Mouse (Mus musculus) liver, adult 2 months (tissue): ENCODE results near the gene Six1. TPM values are rescaled to one million over a fixed set of nuclear protein-coding genes. Genes with fewer than 3 reads are reported as not detected.
"Not testable (repeated sequence)": the region's sequence is repeated elsewhere in the genome, so short reads cannot be mapped to it uniquely, and the experiment has no call there.

ENCODE experiments used
- DNase-seq: peaks from one replicate; pipeline ENCODE4 v3.0.0-alpha.2; 2011; ENCODE audit warnings: low read depth, low spot score; ENCODE audit errors: extremely low read depth
- H3K27ac ChIP-seq: fragments of 200-500 bp; replicated peaks from 2 replicates; pipeline ENCODE4 v1.5.1; 2012; ENCODE audit warnings: low read depth, mild to moderate bottlenecking, control low read depth, inconsistent platforms, low read length; ENCODE audit not compliant: insufficient read depth
- H3K27me3 ChIP-seq: fragments of 200-500 bp; 2 replicates; pipeline ENCODE4 v1.6.1; 2012; ENCODE audit warnings: mild to moderate bottlenecking, moderate library complexity, low read length, inconsistent platforms; ENCODE audit not compliant: control insufficient read depth, insufficient read depth
- H3K36me3 ChIP-seq: fragments of 200-500 bp; 2 replicates; pipeline ENCODE4 v1.6.1; 2012; ENCODE audit warnings: low read length, inconsistent platforms; ENCODE audit not compliant: control insufficient read depth, insufficient read depth
- H3K4me1 ChIP-seq: fragments of 200-500 bp; 2 replicates; pipeline ENCODE4 v1.6.1; 2011; ENCODE audit warnings: low read length; ENCODE audit not compliant: control insufficient read depth, insufficient read depth
- H3K4me3 ChIP-seq: fragments of 200-500 bp; 2 replicates; pipeline ENCODE4 v1.5.1; 2011; ENCODE audit warnings: low read depth, mild to moderate bottlenecking, control low read depth, low read length, moderate library complexity; ENCODE audit not compliant: insufficient read depth
- H3K79me2 ChIP-seq: fragments of 200-500 bp; 2 replicates; pipeline ENCODE4 v1.6.1; 2012; ENCODE audit warnings: inconsistent platforms, mild to moderate bottlenecking, low read length, moderate library complexity; ENCODE audit not compliant: control insufficient read depth, insufficient read depth
- H3K9ac ChIP-seq: fragments of 200-500 bp; 2 replicates; pipeline ENCODE4 v1.6.1; 2012; ENCODE audit warnings: low read depth, mild to moderate bottlenecking, control low read depth, inconsistent platforms, low read length
- CTCF ChIP-seq: fragments of 200-500 bp; IDR thresholded peaks from 2 replicates; pipeline ENCODE4 v1.5.1; 2011; ENCODE audit warnings: low read depth, low read length, control low read depth
- POLR2A ChIP-seq: fragments of 200-500 bp; IDR thresholded peaks from 2 replicates; pipeline ENCODE4 v1.6.1; 2011; ENCODE audit warnings: low read length, control low read depth; ENCODE audit not compliant: insufficient read depth; ENCODE audit errors: extremely low read depth
- WGBS: fragments of 180-500 bp; shearing (Covaris S2); methylation state at CpG from one replicate; pipeline ENCODE4 v1.1.7; 2018; 5-methylcytosine and 5-hydroxymethylcytosine counted together
- polyA plus RNA-seq: library from polyadenylated mRNA; depleted of rRNA; stranded (reverse); fragments of >200 nt; gene quantifications from 2 replicates; pipeline ENCODE4 v1.2.3, GENCODE M21; 2012
- total RNA-seq: library from RNA; depleted of rRNA; stranded (reverse); fragments of >200 nt; gene quantifications from 2 replicates; pipeline ENCODE4 v1.2.3, GENCODE M21; 2014

The Six1 gene
- total and polyA plus RNA-seq, 2 experiments, result 0.09 TPM; not detected in 1

DNA sequence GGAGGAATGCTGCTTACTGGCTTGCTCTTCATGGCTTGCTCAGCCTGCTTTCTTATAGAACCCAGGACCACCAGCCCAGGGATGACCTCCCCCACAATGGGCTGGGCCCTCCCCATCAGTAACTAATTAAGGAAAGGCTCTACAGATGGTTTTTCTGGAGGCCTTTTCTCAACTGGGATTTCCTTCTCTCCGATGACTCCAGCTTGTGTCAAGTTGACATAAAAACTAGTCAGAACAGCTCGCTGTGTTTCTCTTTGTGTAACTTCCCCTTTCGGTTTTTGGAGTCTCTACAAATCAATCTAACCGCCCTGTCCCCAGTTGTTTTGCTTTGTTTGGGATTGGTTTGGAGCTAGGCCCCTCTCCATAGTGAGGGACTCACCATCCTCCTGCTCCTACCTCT lies 37.5 kb downstream of the Six1 start:
- no peaks in the 10 kb centered on the region for H3K36me3 ChIP-seq
- no peak overlapping the region for H3K27ac ChIP-seq
- H3K79me2 ChIP-seq, result no peaks in the 10 kb centered on the region
- DNase-seq, result no peak
- no peak overlapping the region for H3K9ac ChIP-seq
- no peaks in the 10 kb centered on the region for H3K4me1 ChIP-seq
- H3K27me3 ChIP-seq, result no peaks in the 10 kb centered on the region
- WGBS, result 88% methylated on average over 4 of the region's 4 CpGs
- TF ChIP-seq CTCF, result no peak
- no peak for TF ChIP-seq POLR2A
- no peak overlapping the region for H3K4me3 ChIP-seq

DNA sequence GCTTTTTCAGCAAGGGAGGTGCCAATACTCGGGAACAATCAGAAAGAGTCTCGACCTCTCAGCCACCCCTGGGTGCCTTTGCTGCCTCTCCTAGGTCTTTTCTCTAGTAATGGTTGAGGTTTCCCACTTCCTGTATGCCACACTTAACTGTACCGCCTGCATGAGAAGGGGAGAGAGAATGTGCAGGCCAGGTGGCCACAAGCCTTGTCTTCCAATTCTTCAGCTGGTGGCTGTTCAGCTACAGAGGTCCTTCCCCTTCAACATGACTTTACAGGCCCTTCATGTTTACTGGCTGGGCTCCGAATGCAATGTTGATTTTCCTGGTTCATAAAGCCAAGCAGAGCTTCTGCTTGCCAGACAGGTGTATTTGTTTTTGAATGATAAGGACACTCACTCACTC lies 39.4 kb downstream of the Six1 start:
- WGBS, result 53% methylated on average over 4 of the region's 4 CpGs
- H3K27ac ChIP-seq, result no peak overlapping the region
- DNase-seq, result peak; percentile 67
- TF ChIP-seq CTCF, result no peak
- no peak for TF ChIP-seq POLR2A
- H3K27me3 ChIP-seq, result no peaks in the 10 kb centered on the region
- H3K36me3 ChIP-seq, result no peaks in the 10 kb centered on the region
- no peak overlapping the region for H3K9ac ChIP-seq
- no peaks in the 10 kb centered on the region for H3K4me1 ChIP-seq
- H3K4me3 ChIP-seq, result no peak overlapping the region
- H3K79me2 ChIP-seq, result no peaks in the 10 kb centered on the region

GRCm38 (mm10) chr12:73012824-73013223 lies 40.9 kb downstream of the Six1 start:
- Histone ChIP-seq H3K9ac (no peak overlapping the region), H3K36me3 (no peaks in the 10 kb centered on the region), H3K4me3 (no peak overlapping the region), H3K27me3 (no peaks in the 10 kb centered on the region), H3K79me2 (no peaks in the 10 kb centered on the region), H3K27ac (no peak overlapping the region), H3K4me1 (no peaks in the 10 kb centered on the region)
- TF ChIP-seq CTCF (no peak), POLR2A (no peak)
- WGBS, result 65% methylated on average over 5 of the region's 5 CpGs
- DNase-seq, result no peak

GRCm38 (mm10) chr12:73012136-73012785 lies 41.4 kb downstream of the Six1 start:
- no peak for TF ChIP-seq CTCF
- no peak overlapping the region for H3K4me3 ChIP-seq
- 55% methylated on average over 10 of the region's 10 CpGs for WGBS
- no peaks in the 10 kb centered on the region for H3K36me3 ChIP-seq
- no peaks in the 10 kb centered on the region for H3K4me1 ChIP-seq
- H3K79me2 ChIP-seq, result no peaks in the 10 kb centered on the region
- no peak for DNase-seq
- H3K27me3 ChIP-seq, result no peaks in the 10 kb centered on the region
- H3K27ac ChIP-seq, result no peak overlapping the region
- no peak overlapping the region for H3K9ac ChIP-seq

- H3K36me3 ChIP-seq, H3K9ac ChIP-seq, DNase-seq, H3K27ac ChIP-seq, H3K4me3 ChIP-seq, H3K27me3 ChIP-seq, H3K4me1 ChIP-seq, H3K79me2 ChIP-seq: not testable (repeated sequence)
- 32% methylated on average over 9 of the region's 9 CpGs for WGBS
Observed at GRCm38 (mm10) chr12:73002903-73003302, 50.8 kb downstream of the Six1 start.

- DNase-seq, result not testable (repeated sequence)
Observed at GRCm38 (mm10) chr12:73002281-73002680, 51.4 kb downstream of the Six1 start.

More at GRCm38 (mm10) chr12:73002281-73002680, 51.4 kb downstream of the Six1 start:
- H3K9ac ChIP-seq, H3K4me3 ChIP-seq, H3K79me2 ChIP-seq, H3K27ac ChIP-seq, H3K27me3 ChIP-seq, H3K4me1 ChIP-seq, H3K36me3 ChIP-seq: not testable (repeated sequence)
- 52% methylated on average over 17 of the region's 17 CpGs for WGBS
